Mouse (Mus musculus): ENCODE measurements around the gene Prkar2b.

Gene Prkar2b

DNA sequence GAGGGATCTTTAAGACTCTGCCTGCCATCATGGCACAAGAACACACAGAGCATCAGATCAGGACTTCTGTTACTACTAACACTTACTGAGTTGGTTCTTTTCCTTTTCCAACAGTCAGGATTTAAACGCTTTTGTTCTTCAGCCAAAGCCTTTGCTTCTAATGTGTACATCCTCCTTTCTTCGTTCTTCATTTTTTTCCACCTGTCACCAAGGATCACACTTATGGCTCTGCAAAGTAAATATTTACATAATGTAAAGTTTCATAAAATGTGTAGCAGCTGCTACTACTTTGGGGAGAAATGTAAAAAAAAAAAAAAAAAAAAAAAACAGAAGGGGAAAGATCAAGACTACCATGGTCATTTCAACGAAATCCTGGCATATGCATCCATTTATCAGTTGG lies 132.6 kb downstream of the Prkar2b start:
- no peak for DNase-seq (ENCODE audit: extremely low read depth, insufficient read length, low spot score)

DNA sequence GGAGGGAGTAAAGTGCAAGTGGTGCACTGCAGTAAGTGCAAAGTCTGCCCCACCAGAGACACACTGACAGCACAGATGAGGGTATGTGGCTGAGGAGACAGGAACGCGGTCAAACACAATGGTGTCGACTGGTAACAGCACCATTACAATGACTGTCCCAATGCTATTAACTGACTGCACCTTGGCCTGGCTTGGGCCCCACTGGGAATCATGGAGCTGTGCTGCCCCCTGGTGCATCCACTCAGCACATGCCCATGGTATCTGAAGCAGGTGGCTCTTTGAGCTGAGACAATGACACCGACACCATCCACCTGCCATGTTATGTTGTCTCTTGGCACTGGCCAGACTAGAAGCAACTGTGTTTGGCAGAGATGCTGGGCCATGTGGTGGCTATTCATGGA lies 134.4 kb downstream of the Prkar2b start:
- peak; percentile 30 for DNase-seq (ENCODE audit: extremely low read depth, insufficient read length, low spot score)

GRCm38 (mm10) chr12:31925343-31925742 lies 135.8 kb downstream of the Prkar2b start:
- DNase-seq (ENCODE audit: extremely low read depth, insufficient read length, low spot score), result no peak

DNA sequence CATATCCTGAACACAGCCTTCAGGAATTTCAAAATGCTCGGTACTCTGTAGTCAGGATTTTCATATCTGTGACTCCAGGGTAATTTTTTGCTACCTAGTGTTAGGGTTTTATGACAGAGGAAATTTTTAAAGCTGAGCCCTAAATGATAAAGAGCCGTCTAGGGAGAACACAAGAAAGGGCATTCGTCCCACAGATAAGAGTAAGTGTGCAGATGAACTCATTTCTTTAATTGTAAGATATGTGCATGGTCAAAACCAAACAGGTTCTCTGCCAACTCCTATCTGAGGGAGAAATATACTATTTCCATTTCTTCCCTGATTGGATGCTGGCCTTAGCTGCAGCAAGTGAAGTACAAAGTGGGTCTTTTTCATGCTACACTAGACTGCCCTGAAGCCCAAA lies 137.0 kb downstream of the Prkar2b start:
- no peak for DNase-seq (ENCODE audit: extremely low read depth, insufficient read length, low spot score)

DNA sequence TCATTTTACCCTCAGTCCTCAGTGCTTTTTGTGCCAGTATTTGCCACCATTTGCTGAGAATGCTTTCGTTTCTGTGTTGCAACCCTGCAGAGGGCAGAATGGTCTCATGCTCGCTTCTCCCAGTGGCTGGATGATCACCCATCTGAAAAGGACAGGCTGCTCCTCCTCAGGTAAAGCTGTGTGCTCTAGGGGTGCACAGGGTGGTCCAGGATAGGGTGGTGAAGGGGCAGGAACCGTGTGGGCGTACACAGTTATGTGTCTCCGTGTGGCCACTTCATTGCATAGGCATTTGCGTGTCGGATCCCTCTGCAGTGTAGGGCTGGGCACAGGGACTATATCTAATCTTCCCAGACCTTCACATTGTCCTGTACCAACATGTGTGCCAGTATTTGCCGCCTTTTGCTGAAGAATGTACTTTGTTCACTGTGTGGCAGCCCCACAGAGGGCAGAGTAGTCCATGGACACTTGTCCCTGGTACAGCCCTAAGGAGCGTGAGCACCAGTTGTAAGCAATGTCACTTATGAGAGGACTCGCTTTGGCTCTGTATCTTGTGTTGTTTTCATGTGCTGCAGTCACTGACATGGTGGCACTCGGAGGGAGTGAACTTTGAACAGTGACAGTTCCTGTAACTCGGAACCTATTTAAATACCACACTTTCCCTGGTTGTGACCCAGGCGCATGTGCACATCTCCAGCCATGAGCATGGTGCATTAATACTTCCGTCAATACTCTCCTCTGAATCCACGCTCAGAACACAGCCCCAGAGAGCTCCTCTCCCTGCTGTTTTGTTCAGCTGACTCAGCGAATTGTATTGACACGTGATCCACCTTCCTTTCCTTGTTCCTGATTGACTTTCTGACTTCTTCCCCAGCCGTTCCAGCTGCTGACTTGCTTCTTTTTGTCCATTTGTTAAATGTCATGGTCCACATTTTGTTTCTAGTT lies 140.4 kb downstream of the Prkar2b start:
- no peak for DNase-seq (ENCODE audit: extremely low read depth, insufficient read length, low spot score)

- DNase-seq (ENCODE audit: extremely low read depth, insufficient read length, low spot score), result no peak
Observed at GRCm38 (mm10) chr12:31917245-31917644, 143.9 kb downstream of the Prkar2b start.

- no peak for DNase-seq (ENCODE audit: extremely low read depth, insufficient read length, low spot score)
Observed at GRCm38 (mm10) chr12:31916691-31917090, 144.4 kb downstream of the Prkar2b start.

- peak; percentile 35 for DNase-seq (ENCODE audit: extremely low read depth, insufficient read length, low spot score)
Observed at GRCm38 (mm10) chr12:31913614-31914013, 147.5 kb downstream of the Prkar2b start.

DNA sequence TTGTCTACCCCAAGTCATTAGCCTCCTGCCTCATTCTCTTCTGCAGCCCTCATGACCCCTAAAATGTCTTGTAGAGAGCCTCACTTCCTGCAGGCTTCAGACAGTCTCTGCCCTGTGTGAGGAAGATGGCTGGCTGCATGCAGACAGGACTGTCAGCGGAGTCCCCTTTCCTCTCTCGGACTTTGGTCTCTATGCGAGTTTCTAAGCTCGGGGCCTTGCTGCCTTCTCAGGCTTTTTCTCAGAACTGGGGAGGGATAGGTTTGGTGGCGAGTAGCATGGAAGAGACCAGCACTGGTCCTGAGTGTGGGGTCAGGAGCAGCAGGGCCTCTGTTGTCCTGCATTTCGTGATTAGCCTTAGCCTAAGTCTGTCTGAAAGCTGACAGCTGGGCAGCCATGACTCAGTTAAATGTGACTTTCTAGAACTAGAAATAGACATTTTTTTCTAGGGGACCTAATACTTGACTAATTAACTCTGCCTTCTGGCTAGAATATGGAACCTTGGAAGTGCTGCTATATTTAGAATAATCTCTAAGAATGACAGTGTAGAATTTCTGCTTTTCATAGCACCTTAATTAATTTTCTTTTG lies 148.0 kb downstream of the Prkar2b start:
- no peak for DNase-seq (ENCODE audit: extremely low read depth, insufficient read length, low spot score)

Measured in 3134 (cell line).